Mouse (Mus musculus) forebrain, postnatal 0 days (tissue): ENCODE data around the gene Fam71b. TPM values are rescaled to one million over a fixed set of nuclear protein-coding genes. Genes with fewer than 3 reads are reported as not detected.

Experiments
- ATAC-seq: fragments of 200-750 bp; cut with Nextera tagmentation; 2 replicates; pipeline ENCODE4 v1.8.0; 2017; ENCODE audit warnings: mild to moderate bottlenecking, moderate library complexity
- DNase-seq: peaks from one replicate; pipeline ENCODE4 v3.0.0-alpha.2; 2015
- H3K27ac ChIP-seq: fragments of 300-500 bp; sonication (generic); 2 replicates; pipeline ENCODE4 v1.5.1; 2014; ENCODE audit warnings: low read depth, mild to moderate bottlenecking, antibody characterized with exemption, low read length, moderate library complexity, mixed read lengths
- H3K27me3 ChIP-seq: fragments of 300-500 bp; sonication (generic); 2 replicates; pipeline ENCODE4 v1.6.1; 2014; ENCODE audit warnings: mild to moderate bottlenecking, low read length, mixed read lengths; ENCODE audit not compliant: insufficient read depth
- H3K36me3 ChIP-seq: fragments of 300-500 bp; sonication (generic); 2 replicates; pipeline ENCODE4 v1.6.1; 2014; ENCODE audit warnings: mild to moderate bottlenecking, moderate library complexity; ENCODE audit not compliant: insufficient read depth
- H3K4me1 ChIP-seq: fragments of 300-500 bp; sonication (generic); 2 replicates; pipeline ENCODE4 v1.6.1; 2014; ENCODE audit warnings: antibody characterized with exemption; ENCODE audit not compliant: insufficient read depth
- H3K4me2 ChIP-seq: fragments of 300-500 bp; sonication (generic); 2 replicates; pipeline ENCODE4 v1.6.1; 2014; ENCODE audit warnings: low read depth, mild to moderate bottlenecking, moderate library complexity
- H3K4me3 ChIP-seq: fragments of 300-500 bp; sonication (generic); 2 replicates; pipeline ENCODE4 v1.5.1; 2014; ENCODE audit warnings: low read depth, low read length, mixed read lengths
- H3K9ac ChIP-seq: fragments of 300-500 bp; sonication (generic); 2 replicates; pipeline ENCODE4 v1.6.1; 2014; ENCODE audit warnings: mild to moderate bottlenecking
- H3K9me3 ChIP-seq: fragments of 300-500 bp; sonication (generic); 2 replicates; pipeline ENCODE4 v1.6.1; 2016; ENCODE audit warnings: low read length
- CTCF ChIP-seq: sonication (generic); IDR thresholded peaks from 2 replicates; pipeline ENCODE4 v1.5.1; 2016; ENCODE audit warnings: antibody characterized with exemption, control low read depth, low read depth
- WGBS: fragments of 180-500 bp; shearing (Covaris S2); extraction: QIAGEN DNeasy Blood & Tissue Kit; methylation state at CpG from one replicate; pipeline ENCODE4 v1.1.7; 2014; 5-methylcytosine and 5-hydroxymethylcytosine counted together
- polyA plus RNA-seq: library from polyadenylated mRNA; unstranded; fragments of >200 nt; fragmentation: Nextera tagmentation; extraction: Ambion mirVana; gene quantifications from 2 replicates; pipeline ENCODE4 v1.2.1, GENCODE M21; 2015
- total RNA-seq: library from RNA; depleted of rRNA; stranded (reverse); fragments of >200 nt; gene quantifications from 2 replicates; pipeline ENCODE4 v1.2.3, GENCODE M21; 2014

The Fam71b gene
- total and polyA plus RNA-seq, 2 experiments from 2014 or later, result not detected

GRCm38 (mm10) chr11:46362061-46363022, 34.0 kb upstream of the Fam71b start:
- Histone ChIP-seq H3K27me3 (no peaks in the 10 kb centered on the region), H3K9me3 (no peaks in the 10 kb centered on the region), H3K27ac (no peak overlapping the region), H3K4me3 (no peak overlapping the region), H3K4me2 (no peak overlapping the region), H3K4me1 (no peaks in the 10 kb centered on the region), H3K9ac (no peak overlapping the region), H3K36me3 (no peaks in the 10 kb centered on the region)
- DNase-seq (no peak), ATAC-seq (no peak)
- WGBS, result 82% methylated on average over 18 of the region's 18 CpGs
- no peak for TF ChIP-seq CTCF

GRCm38 (mm10) chr11:46363864-46364263, 32.5 kb upstream of the Fam71b start:
- Histone ChIP-seq H3K27ac (no peak overlapping the region), H3K36me3 (no peaks in the 10 kb centered on the region), H3K9me3 (no peaks in the 10 kb centered on the region), H3K4me1 (no peaks in the 10 kb centered on the region), H3K9ac (no peak overlapping the region), H3K4me3 (no peak overlapping the region), H3K27me3 (no peaks in the 10 kb centered on the region), H3K4me2 (no peak overlapping the region)
- ATAC-seq (no peak), DNase-seq (no peak)
- no peak for TF ChIP-seq CTCF
- whole genome bisulfite sequencing, result 95% methylated on average over 9 of the region's 9 CpGs

- Histone ChIP-seq H3K4me1 (no peaks in the 10 kb centered on the region), H3K36me3 (no peaks in the 10 kb centered on the region), H3K27me3 (no peaks in the 10 kb centered on the region), H3K4me2 (no peak overlapping the region), H3K9me3 (no peaks in the 10 kb centered on the region), H3K9ac (no peak overlapping the region), H3K4me3 (no peak overlapping the region), H3K27ac (no peak overlapping the region)
- no peak for DNase-seq
- 92% methylated on average over 5 of the region's 5 CpGs for WGBS
- ATAC-seq, result no peak
- TF ChIP-seq CTCF, result no peak
These were observed 30.6 kb upstream of the Fam71b start for GRCm38 (mm10) chr11:46365744-46366143.

- 68% methylated on average over 3 of the region's 3 CpGs for WGBS
- DNase-seq (no peak), ATAC-seq (no peak)
- Histone ChIP-seq H3K27ac (no peak overlapping the region), H3K4me1 (no peaks in the 10 kb centered on the region), H3K36me3 (no peaks in the 10 kb centered on the region), H3K4me2 (no peak overlapping the region), H3K27me3 (no peaks in the 10 kb centered on the region), H3K4me3 (no peak overlapping the region), H3K9ac (no peak overlapping the region), H3K9me3 (no peaks in the 10 kb centered on the region)
- no peak for TF ChIP-seq CTCF
These were observed 30.0 kb upstream of the Fam71b start for GRCm38 (mm10) chr11:46366357-46366756.

- no peak for DNase-seq
- H3K4me3 ChIP-seq, result no peak overlapping the region
- ATAC-seq, result no peak
- TF ChIP-seq CTCF, result no peak
- no peaks in the 10 kb centered on the region for H3K27me3 ChIP-seq
- no peak overlapping the region for H3K9ac ChIP-seq
- no peaks in the 10 kb centered on the region for H3K9me3 ChIP-seq
- H3K36me3 ChIP-seq, result no peaks in the 10 kb centered on the region
- H3K4me2 ChIP-seq, result no peak overlapping the region
- no peak overlapping the region for H3K27ac ChIP-seq
- H3K4me1 ChIP-seq, result no peaks in the 10 kb centered on the region
- WGBS, result 96% methylated on average over 4 of the region's 4 CpGs
These were observed 25.9 kb upstream of the Fam71b start for GRCm38 (mm10) chr11:46370457-46370856.

GRCm38 (mm10) chr11:46371250-46371649, 25.1 kb upstream of the Fam71b start:
- WGBS, result 94% methylated on average over 8 of the region's 8 CpGs

GRCm38 (mm10) chr11:46372331-46372953, 23.9 kb upstream of the Fam71b start:
- ATAC-seq (no peak), DNase-seq (no peak)
- Histone ChIP-seq H3K4me1 (no peaks in the 10 kb centered on the region), H3K27me3 (no peaks in the 10 kb centered on the region), H3K27ac (no peak overlapping the region), H3K4me2 (no peak overlapping the region), H3K36me3 (no peaks in the 10 kb centered on the region), H3K9me3 (no peaks in the 10 kb centered on the region), H3K9ac (no peak overlapping the region), H3K4me3 (no peak overlapping the region)
- 88% methylated on average over 8 of the region's 8 CpGs for WGBS
- no peak for TF ChIP-seq CTCF

More at GRCm38 (mm10) chr11:46371250-46371649, 25.1 kb upstream of the Fam71b start:
- H3K36me3 ChIP-seq, result no peaks in the 10 kb centered on the region
- H3K9me3 ChIP-seq, result no peaks in the 10 kb centered on the region
- DNase-seq, result no peak
- no peak for ATAC-seq
- TF ChIP-seq CTCF, result no peak
- H3K4me2 ChIP-seq, result no peak overlapping the region
- no peak overlapping the region for H3K4me3 ChIP-seq
- no peak overlapping the region for H3K27ac ChIP-seq
- no peak overlapping the region for H3K9ac ChIP-seq
- H3K27me3 ChIP-seq, result no peaks in the 10 kb centered on the region
- H3K4me1 ChIP-seq, result no peaks in the 10 kb centered on the region
